Mouse (Mus musculus): ENCODE data around the gene Ogfrl1.

Ogfrl1 gene

DNA sequence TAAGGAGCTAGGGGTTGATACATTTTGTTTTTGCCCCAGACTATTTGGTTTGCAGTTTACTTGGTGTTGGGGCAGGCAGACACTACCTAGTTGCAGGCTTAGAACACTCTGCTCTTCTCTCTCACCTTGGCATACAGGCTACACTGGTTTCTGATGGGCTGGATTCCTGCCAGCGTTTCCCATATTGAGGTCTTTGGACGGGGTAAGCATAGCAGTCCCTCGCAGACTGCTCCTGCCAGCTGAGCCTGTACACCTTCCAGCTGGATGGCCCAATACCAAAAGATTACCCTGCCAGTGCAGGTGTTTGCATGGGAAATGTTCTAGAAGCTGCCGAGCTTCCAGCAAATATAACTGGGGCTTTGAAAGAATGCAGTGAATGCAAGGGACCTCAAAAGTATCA, 45.8 kb downstream of the Ogfrl1 start:
- no peak for DNase-seq (ENCODE audit: low read depth)

DNA sequence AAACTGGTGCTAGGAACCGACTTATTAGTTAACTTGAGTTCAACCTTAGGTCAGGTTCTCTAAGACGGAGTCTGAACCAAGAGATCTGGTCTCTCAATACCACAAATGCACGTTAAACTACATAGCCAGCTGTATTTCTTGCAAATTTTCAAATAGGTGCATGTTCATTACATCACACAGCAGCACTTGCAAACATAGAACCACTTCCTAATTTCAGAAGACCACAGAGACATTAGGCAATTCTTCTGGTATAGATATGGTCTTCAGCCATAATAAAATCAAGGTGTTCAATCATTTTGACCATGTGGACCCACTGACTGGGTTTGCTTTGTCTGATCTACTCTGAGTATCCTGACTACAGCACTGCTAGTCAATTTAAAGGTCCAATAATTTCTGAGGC, 51.9 kb downstream of the Ogfrl1 start:
- no peak for DNase-seq (ENCODE audit: low read depth)

DNA sequence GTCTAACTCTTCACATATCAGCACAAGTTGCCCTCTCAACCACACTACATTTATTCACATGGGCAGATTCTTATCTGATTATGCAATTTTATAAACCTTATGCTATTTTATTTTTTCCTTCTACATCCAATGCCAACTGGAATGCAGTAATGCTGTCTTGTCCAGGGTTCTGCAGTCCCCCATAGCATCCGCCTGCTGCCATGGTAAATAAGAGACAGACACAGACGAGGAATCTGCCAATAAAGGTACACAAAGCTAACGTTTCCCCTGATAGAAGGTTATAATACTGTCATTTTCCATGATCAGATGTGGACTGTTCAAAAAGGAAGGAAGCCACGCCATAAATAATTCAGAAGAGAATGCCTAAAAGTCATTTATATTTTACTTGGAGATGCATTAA, 54.7 kb downstream of the Ogfrl1 start:
- no peak for DNase-seq (ENCODE audit: low read depth)

DNA sequence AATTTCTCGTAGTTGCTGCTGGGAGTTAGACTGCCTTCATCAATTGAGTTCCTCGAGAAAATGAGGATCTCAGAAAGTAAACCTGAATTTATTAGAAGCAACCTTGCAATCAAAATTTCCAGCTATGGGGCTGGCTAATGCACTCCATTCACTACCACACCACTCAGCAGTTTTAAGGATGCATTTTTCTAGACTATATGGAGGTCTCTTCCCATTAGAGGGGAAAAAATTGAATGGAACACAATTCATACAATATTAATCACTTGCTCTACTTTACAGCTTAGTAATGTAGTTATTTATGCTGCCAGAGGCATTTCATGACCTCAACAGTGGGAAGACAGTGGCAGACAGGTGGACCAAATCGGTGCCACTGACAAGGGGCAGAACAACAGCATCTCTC, 55.3 kb downstream of the Ogfrl1 start:
- DNase-seq (ENCODE audit: low read depth) = no peak

DNA sequence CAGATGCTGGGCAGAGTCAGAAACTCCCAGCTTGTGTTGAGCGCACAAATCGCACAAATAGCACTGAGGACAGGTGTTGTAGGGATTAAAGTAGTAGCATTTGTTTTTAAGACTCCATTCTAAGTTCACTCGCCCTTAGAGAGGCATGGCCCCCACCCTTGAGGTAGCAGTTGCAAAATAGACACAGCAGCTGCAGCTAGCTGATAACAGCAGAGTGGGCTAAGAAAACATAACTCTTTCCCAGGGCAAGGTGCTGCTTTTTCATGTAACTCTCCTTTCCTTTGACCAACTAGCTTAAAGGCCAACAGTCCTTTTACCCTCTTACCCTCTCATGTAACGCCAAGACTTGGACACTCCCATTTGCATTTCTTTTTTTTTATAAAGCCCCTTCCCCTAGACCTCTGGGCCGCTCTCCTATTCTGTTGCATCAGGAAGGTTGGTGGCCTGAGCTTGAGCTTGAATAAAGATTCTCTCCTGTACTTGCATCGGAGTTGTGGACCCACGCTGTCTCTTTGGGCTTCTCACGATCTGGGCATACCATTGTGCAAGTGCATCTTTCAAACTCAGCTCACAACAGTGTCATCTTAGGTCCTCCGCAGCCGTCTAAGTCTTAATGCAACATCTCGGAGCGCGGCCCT, 61.7 kb downstream of the Ogfrl1 start:
- DNase-seq (ENCODE audit: low read depth) = no peak

DNA sequence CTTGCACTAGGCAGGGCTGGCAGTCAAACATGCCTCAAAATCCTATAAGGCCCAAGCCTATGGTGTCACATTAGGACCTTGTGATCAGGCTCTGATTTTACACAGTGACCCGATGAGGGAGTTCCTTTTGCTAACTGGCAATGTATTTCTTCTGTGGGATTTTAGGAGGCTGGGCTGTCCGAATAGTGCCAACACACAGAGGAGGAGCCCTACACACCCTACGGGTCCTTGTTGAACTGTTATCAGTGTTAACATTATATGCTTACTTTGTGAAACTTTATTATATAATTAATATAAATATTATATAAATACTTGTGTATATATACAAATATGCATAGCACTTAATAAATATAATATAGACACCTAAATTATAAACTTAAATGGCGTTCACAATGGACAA, 62.5 kb downstream of the Ogfrl1 start:
- no peak for DNase-seq (ENCODE audit: low read depth)

DNA sequence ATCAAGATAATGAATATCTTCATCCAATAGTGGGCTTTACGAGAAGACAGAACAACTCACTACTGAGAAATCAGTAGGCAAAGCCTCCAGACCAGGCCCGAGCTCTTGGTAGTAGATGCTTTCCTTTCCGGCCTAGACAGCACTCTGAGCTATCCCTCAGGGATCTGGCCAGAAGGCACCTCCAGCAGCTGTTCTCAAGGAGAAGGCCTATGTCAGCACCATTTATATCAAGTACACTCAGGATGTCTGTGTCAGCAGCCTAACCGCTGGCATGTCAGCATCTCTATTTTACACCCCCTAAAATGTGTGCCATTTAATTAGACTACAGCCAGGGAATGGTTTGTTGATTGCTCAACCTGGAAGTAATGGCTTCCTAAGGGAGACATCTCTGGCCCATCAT, 65.4 kb downstream of the Ogfrl1 start:
- DNase-seq (ENCODE audit: low read depth) = no peak

DNA sequence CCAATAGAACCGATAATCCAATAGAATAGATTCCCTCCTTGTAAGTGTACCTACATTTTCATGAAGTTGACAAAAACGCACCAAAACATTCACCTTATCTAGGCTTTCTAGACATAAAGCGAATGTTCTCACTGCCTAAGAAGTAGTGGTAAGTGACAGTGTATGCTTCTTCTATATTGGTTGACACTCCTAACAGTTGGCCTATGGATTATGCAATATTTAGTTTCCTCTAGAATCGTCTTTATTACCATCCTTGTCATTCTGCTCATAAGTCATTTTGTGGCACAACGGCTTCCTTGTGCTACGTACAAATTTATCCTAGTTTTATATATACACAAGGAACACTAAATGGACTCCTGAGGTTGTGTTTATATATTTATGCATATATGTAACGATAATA, 72.4 kb downstream of the Ogfrl1 start:
- no peak for DNase-seq (ENCODE audit: low read depth)

DNA sequence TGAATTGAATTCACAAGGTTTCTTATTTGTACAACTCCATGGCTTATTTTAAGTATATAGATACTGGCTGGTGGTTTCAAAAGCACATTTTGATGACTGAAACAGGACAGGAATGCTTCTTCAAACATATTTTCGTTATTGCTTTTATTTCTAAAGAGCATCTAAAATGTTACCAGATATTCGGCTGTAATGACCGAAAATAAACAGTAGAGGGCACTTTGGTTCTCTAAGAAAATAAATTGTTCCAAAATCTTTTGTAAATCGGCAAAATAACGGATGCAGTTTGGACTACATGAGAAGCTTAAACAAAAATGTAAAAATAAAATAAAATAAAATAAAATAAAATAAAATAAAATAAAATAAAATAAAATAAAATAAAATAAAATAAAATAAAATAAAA, 73.3 kb downstream of the Ogfrl1 start:
- DNase-seq (ENCODE audit: low read depth) = peak; percentile 45

DNA sequence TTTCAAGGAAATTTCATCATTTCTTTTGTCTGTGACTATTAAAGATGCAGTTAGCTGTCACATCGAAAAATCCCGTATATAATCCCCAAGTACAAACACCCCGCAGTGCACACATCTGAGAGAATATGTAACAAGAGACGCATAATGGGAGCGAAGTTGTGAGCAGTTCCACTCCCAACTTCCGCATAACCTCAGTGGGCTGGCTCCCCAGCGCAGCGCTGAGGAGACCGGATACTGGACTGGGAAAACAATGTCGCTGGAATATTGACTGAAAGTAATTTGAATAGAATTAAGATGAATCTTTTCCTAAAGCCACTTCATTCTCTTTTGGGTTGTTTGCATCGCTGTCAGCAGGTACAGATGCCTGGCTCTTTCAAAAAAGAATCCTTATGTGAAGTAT, 74.3 kb downstream of the Ogfrl1 start:
- DNase-seq (ENCODE audit: low read depth) = no peak

DNA sequence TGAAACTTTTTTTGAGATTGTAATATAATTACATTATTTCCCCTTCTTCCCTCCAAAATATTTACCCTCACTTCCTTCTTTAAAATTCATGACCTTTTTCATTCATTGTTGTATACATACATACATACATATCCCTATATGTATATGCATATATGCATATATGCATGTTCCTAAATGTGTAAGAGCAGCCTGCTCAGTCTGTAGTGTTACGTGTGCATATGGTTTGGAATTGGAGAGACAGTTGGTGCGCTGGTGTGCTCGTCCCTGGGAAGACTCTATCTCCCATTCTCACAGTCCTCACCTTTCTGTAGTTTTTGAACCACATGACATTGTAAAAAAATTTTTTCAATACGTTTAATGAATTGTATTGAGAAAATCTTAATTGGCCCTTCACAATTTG, 75.4 kb downstream of the Ogfrl1 start:
- DNase-seq (ENCODE audit: low read depth) = no peak

DNA sequence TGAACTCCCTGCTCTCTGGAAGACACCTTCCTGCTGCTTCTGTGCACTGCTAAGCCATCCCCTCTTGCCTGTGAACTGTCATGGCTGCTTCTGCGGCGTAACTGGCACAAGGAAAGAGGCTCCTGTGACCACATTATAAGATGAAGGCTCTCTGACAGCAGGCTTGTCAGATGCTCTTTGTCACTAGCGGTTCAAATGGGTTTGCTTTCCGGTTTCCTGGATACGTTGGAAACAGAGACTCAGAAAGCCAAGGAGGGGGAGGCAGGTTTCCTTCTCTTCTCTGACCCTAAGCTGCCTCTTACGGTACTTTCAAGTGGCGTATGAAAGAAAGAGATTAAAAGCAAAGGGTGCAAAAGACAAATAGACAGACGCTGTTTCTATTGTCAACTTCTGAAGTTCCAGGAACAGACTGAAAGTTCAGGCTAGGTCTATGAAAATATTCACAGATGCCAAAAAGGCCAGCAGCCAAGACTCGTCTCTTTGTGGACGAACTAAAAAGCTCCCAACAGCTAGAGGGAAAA, 76.2 kb downstream of the Ogfrl1 start:
- no peak for DNase-seq (ENCODE audit: low read depth)

DNA sequence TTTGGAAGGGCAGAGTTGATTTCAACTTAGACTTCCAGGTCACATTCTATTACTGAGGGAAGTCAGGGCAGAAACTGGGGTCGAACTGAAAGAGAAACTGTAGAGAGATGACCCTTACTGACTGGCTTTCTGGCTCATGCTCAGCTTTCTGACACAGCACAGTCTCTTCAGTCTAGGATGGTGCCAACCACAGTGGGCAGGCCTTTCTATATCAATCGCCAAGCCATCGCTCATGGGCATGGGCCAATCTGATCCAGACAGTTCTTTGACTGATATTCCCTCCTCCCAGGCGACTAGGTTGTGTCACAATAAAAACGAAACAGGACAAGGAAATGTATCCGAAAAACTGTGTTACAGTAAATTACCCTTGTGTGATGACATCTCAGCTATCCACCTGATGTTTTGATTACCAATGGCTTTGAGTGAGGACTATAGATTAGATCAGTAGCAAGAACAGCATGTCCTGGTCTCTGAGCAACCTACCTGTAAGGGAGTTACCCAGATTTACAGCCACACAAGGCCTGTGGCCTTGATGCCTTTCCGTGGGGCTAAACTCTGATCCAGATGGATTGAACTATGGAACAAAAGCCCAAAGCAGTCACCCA, 76.9 kb downstream of the Ogfrl1 start:
- DNase-seq (ENCODE audit: low read depth) = no peak

All from c-Kit-positive CD71-negative TER-119-negative erythroid progenitor cells, embryonic 14.5 days (primary cell).